Mouse (Mus musculus): Measurements from ENCODE around the gene Pou6f1.

GRCm38 (mm10) chr15:100555965-100556364 is 43.8 kb downstream of the Pou6f1 start:
- TF ChIP-seq CTCF (IDR thresholded peaks at IDR 0.05; ENCODE audit: low read depth, low read length) (no peak), POLR2A (IDR thresholded peaks at IDR 0.05; ENCODE audit: extremely low read depth, insufficient read depth, low read length) (no peak)
